Mouse (Mus musculus) skeletal muscle tissue, adult 2 months (tissue): ENCODE results near the gene Atp8a2.
"Not testable (repeated sequence)": the region's sequence is repeated elsewhere in the genome, so short reads cannot be mapped to it uniquely, and the experiment has no call there.

Experiments
- DNase-seq: peaks from one replicate; pipeline ENCODE4 v3.0.0-alpha.2; 2012; ENCODE audit warnings: low read depth, low spot score

Atp8a2 gene

DNA sequence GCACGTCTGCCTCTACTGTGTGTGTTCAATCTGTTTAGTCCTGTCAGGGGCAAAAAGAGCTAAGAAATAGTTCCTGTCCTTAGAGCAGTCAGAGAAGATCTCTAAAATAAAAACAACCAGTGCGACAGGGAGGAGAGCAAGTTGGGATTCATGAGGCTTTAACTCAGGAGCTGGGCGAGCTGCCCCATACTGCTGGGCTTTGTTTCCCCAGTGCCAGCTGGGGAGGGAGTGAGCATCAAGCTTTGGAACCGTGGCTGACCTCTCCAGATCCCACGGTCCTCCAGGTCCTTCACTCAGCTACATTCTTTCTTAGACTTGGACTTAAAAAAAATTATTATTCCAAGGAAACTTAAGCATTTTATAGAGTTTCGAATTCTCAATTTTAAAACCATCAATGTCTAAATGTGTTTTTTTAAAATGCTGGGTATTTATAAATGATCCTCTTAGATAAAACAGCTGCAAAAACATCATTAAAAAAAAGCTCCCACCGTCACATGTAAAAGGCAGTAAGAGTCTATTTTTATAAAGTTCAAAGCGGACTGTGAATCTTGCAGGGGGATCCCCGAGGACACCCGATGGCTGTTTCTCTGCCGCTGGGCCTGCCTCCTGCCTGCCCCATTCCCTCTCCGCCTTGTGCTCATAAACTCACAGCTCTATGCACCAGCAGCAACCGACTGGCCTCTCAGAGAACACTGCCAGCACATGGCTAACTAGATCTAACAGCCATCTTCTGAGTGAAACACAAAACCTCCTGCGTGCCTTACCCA, 350.2 kb downstream of the Atp8a2 start:
- DNase-seq, result peak; percentile 27

- no peak for DNase-seq
These were observed 353.6 kb downstream of the Atp8a2 start for GRCm38 (mm10) chr14:59843264-59843942.

DNA sequence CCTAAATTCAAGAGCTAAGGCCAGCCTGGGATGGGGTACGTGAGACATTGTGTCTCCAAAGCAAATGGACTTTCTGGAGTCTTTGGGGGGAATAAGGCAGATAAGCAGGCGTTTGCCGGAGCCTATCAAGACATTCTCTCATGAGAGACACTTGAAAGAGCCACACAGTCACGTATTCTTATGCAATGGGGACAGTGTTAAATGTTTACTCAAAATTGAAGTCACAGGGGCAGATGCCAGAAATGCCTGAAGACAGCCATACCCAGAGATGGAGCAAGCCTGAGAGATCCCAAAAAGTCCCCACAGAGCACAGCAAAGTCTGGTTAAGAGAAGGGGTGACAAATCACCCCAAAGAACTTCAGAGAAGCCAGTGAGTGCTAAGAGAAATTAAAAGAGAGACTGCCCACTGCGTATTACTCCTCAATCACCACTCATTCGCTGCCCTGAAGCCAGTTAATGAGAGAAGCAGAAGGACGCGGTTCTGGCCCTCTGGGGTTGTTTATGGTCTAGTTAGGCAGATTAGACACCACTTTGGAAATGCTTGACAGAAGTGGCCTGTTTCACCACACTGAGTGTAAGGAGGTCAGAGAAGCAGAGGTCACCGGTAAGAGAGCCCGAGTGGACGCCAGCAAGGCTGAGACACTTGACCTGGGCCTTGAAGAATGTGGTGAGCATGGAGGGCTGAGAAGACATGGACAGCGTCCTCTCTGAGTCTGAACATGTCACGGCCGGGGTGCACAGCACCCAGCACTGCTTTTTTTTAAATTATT, 356.8 kb downstream of the Atp8a2 start:
- no peak for DNase-seq

DNA sequence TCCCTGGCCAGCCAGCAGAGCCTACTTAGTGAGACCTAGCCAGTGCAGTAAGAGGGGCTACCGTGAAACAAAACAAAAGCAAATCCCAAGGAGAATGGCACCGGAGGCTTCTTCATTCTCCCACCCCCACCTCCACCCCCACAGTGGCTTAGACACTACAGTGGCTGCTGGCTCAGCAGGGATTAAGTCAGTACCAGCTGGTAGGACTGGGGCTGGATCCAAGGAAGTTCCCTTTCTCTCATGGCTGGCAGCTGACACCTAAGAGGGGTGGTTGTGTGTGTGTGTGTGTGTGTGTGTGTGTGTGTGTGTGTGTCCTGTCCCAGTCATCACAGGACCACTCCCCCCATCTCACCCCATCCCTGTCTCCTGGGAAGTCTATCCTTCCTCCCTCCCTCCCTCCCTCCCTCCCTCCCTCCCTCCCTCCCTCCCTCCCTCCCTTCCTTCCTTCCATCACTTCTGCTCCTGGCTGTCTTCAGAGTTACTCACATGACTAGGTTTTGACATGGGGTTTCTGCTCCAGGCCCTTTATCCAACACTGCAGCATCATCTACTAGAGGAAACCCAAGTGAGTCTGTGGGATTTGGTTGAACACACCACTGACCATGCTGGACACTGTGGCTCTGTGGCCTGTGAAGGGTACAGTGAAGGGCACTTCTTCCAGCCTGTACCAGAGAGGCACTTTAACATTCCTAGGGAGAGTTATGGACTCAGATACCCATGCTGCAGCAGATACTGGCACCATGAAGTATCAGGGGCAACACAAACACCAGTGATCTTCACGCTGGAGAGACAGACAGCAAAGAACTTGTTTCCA, 358.3 kb downstream of the Atp8a2 start:
- DNase-seq, result not testable (repeated sequence)

GRCm38 (mm10) chr14:59837691-59838241, 359.2 kb downstream of the Atp8a2 start:
- DNase-seq, result not testable (repeated sequence)

GRCm38 (mm10) chr14:59836876-59837543, 360.0 kb downstream of the Atp8a2 start:
- DNase-seq, result no peak

- DNase-seq, result no peak
These were observed 367.4 kb downstream of the Atp8a2 start for GRCm38 (mm10) chr14:59829580-59829979.

DNA sequence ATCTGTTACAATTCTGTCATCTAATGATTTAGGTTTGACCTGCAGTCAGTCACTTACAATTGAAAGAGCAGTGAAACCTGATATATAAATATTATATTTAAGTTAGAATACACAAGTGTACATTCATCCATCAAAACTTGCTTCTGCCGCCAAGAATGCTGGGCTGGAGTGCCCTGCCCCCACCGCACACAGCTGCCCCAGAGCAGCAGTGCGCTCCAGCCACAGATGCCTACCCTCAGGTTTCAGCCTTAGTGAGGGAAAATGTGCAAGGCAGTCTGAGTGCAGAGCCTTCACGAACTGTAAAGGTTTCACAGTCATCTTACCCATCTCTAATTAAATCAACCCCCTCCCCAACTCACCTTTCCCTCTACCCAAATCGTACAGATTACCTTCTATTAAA, 369.6 kb downstream of the Atp8a2 start:
- DNase-seq, result no peak

GRCm38 (mm10) chr14:59820115-59820419, 376.9 kb downstream of the Atp8a2 start:
- DNase-seq, result no peak

GRCm38 (mm10) chr14:59819215-59820114, 377.5 kb downstream of the Atp8a2 start:
- no peak for DNase-seq

- DNase-seq, result not testable (repeated sequence)
These were observed 386.7 kb downstream of the Atp8a2 start for GRCm38 (mm10) chr14:59810316-59810715.

- DNase-seq, result peak; percentile 6
These were observed 387.2 kb downstream of the Atp8a2 start for GRCm38 (mm10) chr14:59809790-59810189.

DNA sequence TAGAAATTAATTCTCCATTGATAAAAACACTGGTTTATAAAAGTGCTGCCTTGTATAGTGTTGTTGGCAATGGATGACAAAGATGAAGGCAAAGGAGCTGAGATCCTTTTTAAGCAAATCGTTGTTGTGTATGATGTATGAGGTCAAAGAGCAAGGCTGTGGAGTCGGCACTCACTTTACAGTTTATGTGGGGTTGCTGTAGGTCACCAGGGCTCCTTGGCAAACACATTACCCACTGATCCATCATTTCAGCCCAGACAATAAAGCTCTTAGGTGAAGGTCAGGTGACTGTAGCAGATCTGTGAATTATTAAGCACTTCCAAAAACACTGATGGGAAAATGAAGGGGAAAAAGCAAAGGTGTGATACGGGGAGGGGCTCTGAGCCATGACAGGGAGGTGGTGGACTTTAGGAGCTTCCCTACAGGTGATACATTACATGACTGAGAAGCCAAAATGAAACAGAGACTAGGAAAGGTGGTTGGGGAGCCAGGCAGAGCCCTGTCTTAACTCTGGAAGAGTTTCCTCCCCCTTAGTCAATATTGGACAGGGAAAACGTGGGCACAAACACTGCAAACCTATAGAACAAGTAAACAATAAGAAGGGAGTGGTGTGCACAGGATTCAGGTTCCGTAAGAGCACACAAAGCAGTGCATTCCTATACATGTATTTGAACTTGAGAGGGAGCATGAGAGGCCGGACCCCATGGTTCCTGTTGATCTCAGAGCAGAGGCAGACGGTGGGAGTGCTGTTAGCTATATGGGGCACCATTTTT, 389.3 kb downstream of the Atp8a2 start:
- DNase-seq, result no peak

- DNase-seq, result no peak
These were observed 390.1 kb downstream of the Atp8a2 start for GRCm38 (mm10) chr14:59806910-59807309.

DNA sequence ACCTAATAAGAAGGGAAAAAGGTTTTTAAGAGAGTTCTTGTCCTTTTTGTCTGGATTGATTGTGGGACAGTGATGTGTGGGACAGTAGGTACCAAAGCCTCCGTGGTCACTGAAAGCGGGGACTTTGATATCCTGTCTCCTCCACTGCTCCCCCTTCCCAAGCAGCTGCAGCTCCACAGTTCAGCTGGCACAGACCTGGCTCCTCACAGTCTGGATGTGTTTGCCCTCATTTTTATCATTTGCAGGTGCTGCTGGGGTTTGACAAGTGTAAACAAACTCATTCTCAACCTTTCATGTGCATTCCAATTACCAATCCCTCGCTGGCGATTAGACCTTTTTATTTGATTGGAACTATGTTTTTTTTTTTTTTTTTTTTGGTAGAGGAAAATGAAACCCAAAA, 390.8 kb downstream of the Atp8a2 start:
- no peak for DNase-seq

- no peak for DNase-seq
These were observed 391.3 kb downstream of the Atp8a2 start for GRCm38 (mm10) chr14:59805683-59806082.

GRCm38 (mm10) chr14:59801961-59802599, 394.9 kb downstream of the Atp8a2 start:
- DNase-seq, result no peak

DNA sequence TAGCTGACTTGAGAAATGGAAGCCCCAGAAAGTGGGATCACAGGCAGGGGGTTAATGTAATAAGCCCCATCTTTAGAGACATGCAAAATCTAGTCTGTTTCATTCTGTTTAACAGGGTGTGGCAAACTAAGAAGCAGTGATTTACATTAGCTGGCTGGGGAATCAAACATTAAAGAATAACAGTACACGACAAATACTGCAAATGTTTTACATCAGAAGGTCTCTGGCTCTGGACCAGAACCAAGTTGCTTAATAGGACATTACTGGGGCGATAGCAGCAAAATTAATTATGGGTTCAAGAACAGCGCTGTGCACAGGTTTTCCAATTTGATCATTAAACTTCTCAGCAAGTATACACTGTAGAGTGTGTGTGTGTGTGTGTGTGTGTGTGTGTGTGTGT, 397.5 kb downstream of the Atp8a2 start:
- DNase-seq, result no peak

DNA sequence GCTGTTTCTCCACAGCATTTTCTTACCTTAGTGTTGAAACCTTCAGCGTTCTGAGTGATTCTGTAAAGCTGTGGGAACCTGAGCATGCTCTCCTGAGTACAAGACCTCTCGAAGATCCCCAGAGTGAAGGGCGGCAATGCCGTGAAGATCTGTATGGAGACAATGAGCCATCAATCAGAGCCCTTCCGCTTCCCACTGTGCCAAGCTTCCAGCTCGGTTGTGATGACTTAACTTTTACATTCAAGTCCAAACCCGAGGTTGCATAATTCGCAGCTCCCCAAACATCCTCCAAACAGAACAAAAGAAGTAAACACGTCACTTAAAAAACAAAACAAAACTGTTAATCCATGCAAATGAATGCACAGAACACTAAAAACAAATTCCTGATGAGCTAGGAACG, 403.1 kb downstream of the Atp8a2 start:
- no peak for DNase-seq
